Mouse (Mus musculus): ENCODE data around the gene Wiz. TPM values are rescaled to one million over a fixed set of nuclear protein-coding genes. Genes with fewer than 3 reads are reported as not detected.

The Wiz gene
- 7.7 and 9.7 TPM in 2 replicates for polyA plus RNA-seq (2012; rRNA removed)

DNA sequence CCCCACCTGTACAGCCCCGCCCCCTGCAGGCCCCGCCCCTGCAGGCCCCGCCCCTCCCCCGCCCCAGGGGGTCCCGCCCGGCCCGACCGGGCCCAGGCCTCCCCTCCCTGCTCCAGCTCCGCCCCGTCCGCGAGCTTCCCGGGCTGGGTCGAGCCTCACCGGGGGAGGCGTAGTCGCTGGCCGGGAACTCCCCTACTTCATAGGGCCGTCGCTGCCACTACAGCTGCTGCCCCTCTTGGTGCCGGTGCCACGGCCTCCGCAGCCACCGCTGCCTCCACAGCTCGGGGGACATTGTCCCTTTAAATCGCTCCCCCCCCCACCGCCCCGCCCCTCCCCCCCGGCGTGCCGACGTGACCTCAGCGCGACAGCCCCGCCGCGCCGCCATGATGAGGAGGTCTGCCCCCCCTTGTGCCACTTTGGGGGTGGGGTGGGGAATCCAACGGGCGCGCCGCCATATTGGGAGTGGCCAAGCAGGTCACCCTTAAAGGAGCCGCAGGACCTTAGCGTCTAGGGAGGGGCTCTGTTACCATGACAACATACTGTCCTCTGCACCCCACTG, at the start of gene Wiz:
Gene Wiz (minus strand): TSS at position 339 of the 559 bp plus-strand sequence.

DNA sequence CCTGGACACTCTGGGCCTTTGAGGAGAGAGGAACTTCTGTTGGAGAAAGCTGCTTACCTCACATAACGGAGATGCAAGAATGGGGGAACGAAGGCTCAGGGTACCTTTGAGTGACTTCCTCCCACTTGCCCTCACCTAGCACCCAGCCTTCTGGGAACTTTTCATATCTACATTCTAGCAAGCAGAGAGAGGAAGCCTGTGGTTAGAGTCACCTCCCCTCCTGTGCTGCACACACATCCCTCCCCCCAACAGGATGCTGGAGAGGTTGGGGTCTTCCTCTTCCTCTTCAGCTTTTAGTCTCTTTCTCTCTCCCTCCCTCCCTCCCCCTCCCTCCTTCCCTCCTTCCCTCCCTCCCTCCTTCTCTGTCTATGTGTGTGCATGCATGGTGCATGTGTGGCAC, 34.8 kb upstream of the Wiz start, which contains the start of gene Pglyrp2:
Gene Pglyrp2 (minus strand): TSS at position 134 of the 400 bp plus-strand sequence.

DNA sequence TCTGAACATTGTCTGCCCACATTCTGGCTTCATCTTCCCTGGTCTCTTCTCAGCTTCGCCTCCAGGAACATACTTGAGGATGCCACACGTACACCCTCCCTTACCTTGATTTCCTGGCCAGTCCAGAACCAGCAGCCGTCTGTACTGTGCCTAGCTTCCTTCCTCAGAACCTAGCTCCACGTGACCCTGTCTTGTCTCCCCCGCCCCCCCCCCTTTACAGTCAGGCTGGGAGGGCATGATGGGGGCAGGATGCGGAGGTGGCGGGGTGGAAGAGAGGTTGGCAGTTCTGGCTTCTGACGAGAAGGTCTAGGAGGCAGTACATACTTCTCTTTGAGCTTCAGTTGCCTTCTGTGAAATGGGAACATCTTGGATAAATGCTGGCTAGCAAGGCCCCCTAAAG, 14.2 kb upstream of the Wiz start, which contains the start of gene Rasal3:
Gene Rasal3 (minus strand): TSS at position 167 of the 400 bp plus-strand sequence.

DNA sequence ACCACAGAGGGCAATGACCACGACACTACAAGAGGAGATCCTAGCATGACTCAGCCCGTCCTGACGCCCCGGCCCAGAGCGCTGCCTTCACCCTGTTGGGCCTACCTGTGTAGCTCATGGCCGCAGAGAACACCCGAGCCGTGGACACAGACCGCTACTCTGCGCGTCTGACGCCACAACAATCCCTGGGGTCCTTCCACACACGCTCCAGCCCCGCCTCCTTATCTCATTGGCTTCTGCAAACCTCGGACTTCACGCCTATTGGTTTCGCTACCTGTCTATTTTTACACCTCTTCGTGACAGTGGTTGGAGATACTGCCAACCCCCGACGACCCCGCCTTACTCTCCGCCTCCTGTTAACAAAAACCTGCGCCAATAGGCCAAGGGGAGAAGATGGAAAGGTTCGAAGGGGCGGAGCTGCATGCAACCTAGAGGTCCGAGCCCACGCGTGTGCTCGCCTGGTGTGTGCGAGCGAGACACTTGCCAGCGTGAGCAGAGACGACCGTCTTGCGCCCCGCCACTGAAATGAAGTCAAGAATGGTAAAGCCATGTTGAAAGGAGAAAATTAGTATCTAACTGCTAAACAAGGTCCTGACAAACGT, 38.8 kb downstream of the Wiz start, which contains the start of gene Akap8l:
Gene Akap8l (minus strand): TSS at position 226 of the 602 bp plus-strand sequence.

DNA sequence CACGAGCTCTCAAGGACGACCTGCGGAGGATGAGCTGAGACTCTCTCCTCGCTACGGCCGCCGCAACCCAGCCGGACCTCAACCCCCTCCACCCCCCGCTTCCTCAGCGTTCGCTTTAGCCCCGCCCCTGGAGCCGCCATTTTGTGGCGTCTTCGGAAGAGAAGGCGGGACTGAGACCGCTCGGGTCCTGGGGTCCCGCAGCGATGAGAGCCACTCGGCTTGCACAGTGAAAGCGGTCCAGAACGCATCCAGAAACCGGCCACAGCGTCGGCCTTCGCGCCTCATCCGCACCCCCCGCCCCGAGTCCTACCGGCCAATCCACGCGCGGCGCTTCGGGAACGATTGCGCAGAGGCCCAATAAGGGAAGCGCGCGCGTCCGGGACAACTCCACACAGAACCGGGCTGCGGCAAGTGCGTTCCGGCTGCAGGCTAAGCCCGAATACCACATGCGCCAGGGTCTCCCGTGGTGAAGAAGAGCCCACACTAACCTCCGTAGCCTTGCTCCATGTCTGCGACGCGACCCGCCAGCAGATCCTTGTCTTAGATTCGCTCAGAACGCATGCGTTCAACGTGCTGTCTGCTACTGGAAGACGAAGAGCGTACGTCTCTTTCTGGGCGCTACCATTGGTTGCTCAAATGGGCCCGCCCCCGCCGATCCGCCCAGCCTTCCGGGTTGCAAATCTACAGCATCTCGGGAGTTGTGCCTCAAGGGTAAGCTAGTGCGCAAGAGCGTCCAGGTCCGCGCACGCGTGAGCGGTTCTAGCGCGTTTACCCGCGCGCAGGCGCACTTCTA, 68.4 kb downstream of the Wiz start, which contains the start of gene Akap8:
Gene Akap8 (minus strand): TSS at position 642 of the 793 bp plus-strand sequence.

Other genes starting within 250 kb of the Wiz start
- gene Notch3, start 222.6 kb downstream of the Wiz start, polyA plus RNA-seq (2012; rRNA removed) = 0.43 and 0.76 TPM in 2 replicates
- gene Ephx3, start 199.9 kb downstream of the Wiz start, polyA plus RNA-seq (2012; rRNA removed) = 0.03 and 0.09 TPM in 2 replicates
- 12.0 and 17.1 TPM in 2 replicates for gene Brd4, start 104.7 kb downstream of the Wiz start, polyA plus RNA-seq (2012; rRNA removed)
- gene Akap8, start 68.2 kb downstream of the Wiz start, polyA plus RNA-seq (2012; rRNA removed) = 28.0 and 31.0 TPM in 2 replicates
- 34.6 and 38.3 TPM in 2 replicates for gene Akap8l, start 38.8 kb downstream of the Wiz start, polyA plus RNA-seq (2012; rRNA removed)
- 1.6 and 2.1 TPM in 2 replicates for gene Rasal3, start 14.1 kb upstream of the Wiz start, polyA plus RNA-seq (2012; rRNA removed)
- 4.1 and 4.9 TPM in 2 replicates for gene Pglyrp2, start 34.7 kb upstream of the Wiz start, polyA plus RNA-seq (2012; rRNA removed)
- 0.26 and 0.27 TPM in 2 replicates for gene Cyp4f39, start 63.3 kb upstream of the Wiz start, polyA plus RNA-seq (2012; rRNA removed)
- gene Cyp4f17, start 116.6 kb upstream of the Wiz start, polyA plus RNA-seq (2012; rRNA removed) = 0.48 and 0.50 TPM in 2 replicates
- gene Cyp4f16, start 147.1 kb upstream of the Wiz start, polyA plus RNA-seq (2012; rRNA removed) = 2.2 and 2.8 TPM in 2 replicates
- gene Cyp4f37, start 231.9 kb upstream of the Wiz start, polyA plus RNA-seq (2012; rRNA removed) = not detected in 2 replicates